Mouse (Mus musculus): ENCODE results near the gene Gm42674.

GRCm38 (mm10) chr3:90583893-90584292 is 17.8 kb upstream of the Gm42674 start:
- TF ChIP-seq CTCF (IDR thresholded peaks at IDR 0.05; ENCODE audit: borderline replicate concordance, extremely low read depth, insufficient read depth, insufficient read length): no peak
- TF ChIP-seq POLR2A (IDR thresholded peaks at IDR 0.05; ENCODE audit: borderline replicate concordance, extremely low read depth, insufficient read depth, insufficient read length, poor library complexity, severe bottlenecking): no peak
